Mouse (Mus musculus) E14TG2a.4 (cell line): ENCODE results near the gene Prkcb.

Experiments
- CTCF ChIP-seq: conservative IDR thresholded peaks from 2 replicates; pipeline ENCODE4 v1.5.1; 2014; ENCODE audit warnings: low read length
- POU5F1 ChIP-seq: IDR thresholded peaks from 2 replicates; pipeline ENCODE4 v1.6.1; 2014; ENCODE audit warnings: low read length, borderline replicate concordance

DNA sequence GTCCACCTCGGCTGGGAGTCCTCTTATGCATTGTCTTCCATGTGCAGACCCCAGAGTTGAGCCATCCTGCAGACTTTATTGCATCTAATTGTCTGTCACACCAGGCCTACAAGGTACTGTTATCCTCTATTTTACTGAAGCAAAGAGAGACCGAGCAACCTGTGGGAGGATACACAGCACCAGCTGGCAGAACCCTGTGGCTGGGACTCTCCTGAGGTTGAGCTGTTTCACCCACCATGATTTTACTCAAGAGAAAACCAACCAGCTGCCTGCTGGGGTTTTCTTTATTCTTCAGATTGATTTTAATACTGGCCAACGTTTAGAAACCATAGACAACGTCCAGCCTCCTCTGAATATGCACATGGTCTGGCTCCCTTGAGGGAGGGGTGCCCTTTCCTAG, 102.1 kb downstream of the Prkcb start:
- TF ChIP-seq CTCF (no peak), POU5F1 (no peak)
